12 mouse cellular contexts compared by ENCODE assay signal in genomic region chr1:183189014-183189662, GRCm38 (mm10). TPM values are rescaled to one million over a fixed set of nuclear protein-coding genes. Genes with fewer than 3 reads are reported as not detected.
DNase-seq lines count a peak whose midpoint lies in the region; ATAC-seq and TF ChIP-seq lines count a peak whose summit lies in the region.
"Had no signal": no experiment of that assay in that cellular context is flagged by ENCODE, and none has a peak within 500 bp of the region (broad histone marks: within the 10 kb centered on the region; RNA-seq: fewer than 3 reads in every experiment).

No protein-coding gene starts in this region.

- no peak for DNase-seq in heart, adult 18-20 months
- no peak for DNase-seq in testis, postnatal 14 days (ENCODE audit: low spot score)
- no peak for DNase-seq in adrenal gland, adult 8-10 months
- DNase-seq: adrenal gland, postnatal 10 days; kidney, adult 18-20 months; midbrain, embryonic 14.5 days had no signal

- WGBS in heart, embryonic 15.5 days = 50% methylated on average over 10 of the region's 10 CpGs
- 27% methylated on average over 10 of the region's 10 CpGs for WGBS in embryonic facial prominence, embryonic 15.5 days

- H3K4me2 ChIP-seq in heart, embryonic 15.5 days = no peak overlapping the region
- peak overlapping the region; percentile 25; the same call in 1 of the 2 replicates for H3K4me2 ChIP-seq in embryonic facial prominence, embryonic 15.5 days (replicated peaks)
- H3K4me2 ChIP-seq: lung, embryonic 15.5 days had no signal

- H3K4me1 ChIP-seq in heart, embryonic 15.5 days (replicated peaks) = peaks cover 59% of the 10 kb centered on the region
- peaks cover 2% of the 10 kb centered on the region for H3K4me1 ChIP-seq in testis, adult 2 months (ENCODE audit: control insufficient read depth, insufficient read depth, low read length)
- H3K4me1 ChIP-seq in embryonic facial prominence, embryonic 15.5 days = peaks cover 71% of the 10 kb centered on the region

- no peaks in the 10 kb centered on the region for H3K36me3 ChIP-seq in heart, embryonic 15.5 days
- no peaks in the 10 kb centered on the region for H3K36me3 ChIP-seq in testis, adult 2 months (ENCODE audit: control insufficient read depth, insufficient read depth, low read length)
- no peaks in the 10 kb centered on the region for H3K36me3 ChIP-seq in embryonic facial prominence, embryonic 15.5 days
- H3K36me3 ChIP-seq: lung, embryonic 15.5 days had no signal

- no peak for TF ChIP-seq POLR2A in testis, adult 2 months (IDR thresholded peaks at IDR 0.05; ENCODE audit: control insufficient read depth, low read depth, low read length)

- H3K4me3 ChIP-seq in heart, embryonic 15.5 days = no peak overlapping the region
- no peak overlapping the region for H3K4me3 ChIP-seq in testis, adult 2 months (ENCODE audit: control insufficient read depth, low read depth, low read length)
- no peak overlapping the region for H3K4me3 ChIP-seq in embryonic facial prominence, embryonic 15.5 days (replicated peaks)
- H3K4me3 ChIP-seq: lung, embryonic 15.5 days had no signal

- TF ChIP-seq CTCF in testis, adult 2 months (IDR thresholded peaks at IDR 0.05; ENCODE audit: control insufficient read depth, insufficient read depth, insufficient replicate concordance, low read depth, low read length) = no peak

- no peak for ATAC-seq in heart, embryonic 15.5 days (replicated peaks; ENCODE audit: insufficient number of reproducible peaks, insufficient read depth, low FRiP score, low read depth)
- no peak; the same call in 1 of the 2 replicates for ATAC-seq in embryonic facial prominence, embryonic 15.5 days (ENCODE audit: insufficient number of reproducible peaks, low FRiP score, low TSS enrichment, low read depth)
- ATAC-seq in cerebellum, adult (ENCODE audit: insufficient number of reproducible peaks, low FRiP score, low TSS enrichment) = no peak
- ATAC-seq in frontal cortex, adult (ENCODE audit: low TSS enrichment) = no peak

- no peaks in the 10 kb centered on the region for H3K27me3 ChIP-seq in heart, embryonic 15.5 days
- no peaks in the 10 kb centered on the region for H3K27me3 ChIP-seq in testis, adult 2 months (ENCODE audit: control insufficient read depth, insufficient read depth, low read length)
- H3K27me3 ChIP-seq in embryonic facial prominence, embryonic 15.5 days = no peaks in the 10 kb centered on the region
- H3K27me3 ChIP-seq: lung, embryonic 15.5 days had no signal

- H3K9ac ChIP-seq in heart, embryonic 15.5 days = no peak overlapping the region
- H3K9ac ChIP-seq in embryonic facial prominence, embryonic 15.5 days = no peak overlapping the region
- H3K9ac ChIP-seq: lung, embryonic 15.5 days had no signal

- no peaks in the 10 kb centered on the region for H3K9me3 ChIP-seq in heart, embryonic 15.5 days (replicated peaks)
- no peaks in the 10 kb centered on the region for H3K9me3 ChIP-seq in embryonic facial prominence, embryonic 15.5 days (replicated peaks)
- H3K9me3 ChIP-seq: lung, embryonic 15.5 days had no signal

- peak overlapping the region; percentile 34; the same call in 1 of the 2 replicates for H3K27ac ChIP-seq in heart, embryonic 15.5 days
- H3K27ac ChIP-seq in testis, adult 2 months (ENCODE audit: control insufficient read depth, insufficient read depth, low read depth, low read length) = peak overlapping the region; percentile 16; the same call in 1 of the 2 replicates
- H3K27ac ChIP-seq in embryonic facial prominence, embryonic 15.5 days (replicated peaks) = peak overlapping the region; percentile 81
- H3K27ac ChIP-seq: lung, embryonic 15.5 days had no signal

RNA-seq across cellular contexts. Expression of gene Disp1, which starts 32.2 kb away (rescaled TPM):
- 7.8 and 11.0 TPM in 2 replicates for polyA plus RNA-seq in heart, embryonic 15.5 days (2015; fragmentation: Nextera tagmentation; extraction: Ambion mirVana)
- total RNA-seq in heart, adult 18-20 months (2021) = 1 to 10 TPM; 7.6 to 8.3 TPM
- 4.1 and 5.8 TPM in 2 replicates for polyA plus RNA-seq in testis, adult 2 months (2012; rRNA removed)
- 17.8 and 18.3 TPM in 2 replicates for polyA plus RNA-seq in embryonic facial prominence, embryonic 15.5 days (2015; fragmentation: Nextera tagmentation; extraction: Ambion mirVana)
- 10 to 100 TPM; 14.9 to 20.2 (median 18.8) TPM for total RNA-seq in adrenal gland, adult 8-10 months (2022)

Comparison
In these comparisons a context has a peak if more than half of its experiments do, and no peak if none do; other contexts are left out.
1. H3K27ac ChIP-seq: peak in every context shown above with its lines; median percentile 81 in embryonic facial prominence, embryonic 15.5 days; 34 in heart, embryonic 15.5 days; 16 in testis, adult 2 months.